Mouse (Mus musculus) yolk sac, embryonic 10.5 days (tissue): ENCODE measurements around the gene Phf13.
A peak's percentile ranks its signal among the peaks of the same experiment; 100 is the strongest.
"Not testable (repeated sequence)": the region's sequence is repeated elsewhere in the genome, so short reads cannot be mapped to it uniquely, and the experiment has no call there.

Experiments used
- DNase-seq: peaks from one replicate; pipeline ENCODE4 v3.0.0-alpha.2; 2017; ENCODE audit warnings: low spot score

Gene Phf13

GRCm38 (mm10) chr4:151996173-151996950 lies at the start of gene Phf13:
Gene Phf13 (minus strand): TSS chr4:151996258.
- DNase-seq = peak; percentile 100

GRCm38 (mm10) chr4:152044609-152045008 lies 48.6 kb upstream of the Phf13 start:
- DNase-seq = peak; percentile 55

- DNase-seq = no peak
These were observed 47.1 kb upstream of the Phf13 start for GRCm38 (mm10) chr4:152043171-152043570.

GRCm38 (mm10) chr4:152041924-152042641 lies 46.0 kb upstream of the Phf13 start:
- no peak for DNase-seq

- no peak for DNase-seq
These were observed 43.8 kb upstream of the Phf13 start for GRCm38 (mm10) chr4:152039831-152040310.

GRCm38 (mm10) chr4:152038985-152039830 lies 43.1 kb upstream of the Phf13 start, which contains the start of gene Nol9:
Gene Nol9 (plus strand): TSS chr4:152039321.
- DNase-seq = peak; percentile 90

- DNase-seq = no peak
These were observed 42.3 kb upstream of the Phf13 start, which contains the start of gene Tas1r1 for GRCm38 (mm10) chr4:152038225-152038984. Gene Tas1r1 (minus strand): TSS chr4:152038568.

GRCm38 (mm10) chr4:152036464-152036863 lies 40.4 kb upstream of the Phf13 start:
- DNase-seq = not testable (repeated sequence)

GRCm38 (mm10) chr4:152032922-152033321 lies 36.9 kb upstream of the Phf13 start:
- DNase-seq = no peak

- DNase-seq = no peak
These were observed 33.9 kb upstream of the Phf13 start for GRCm38 (mm10) chr4:152029997-152030396.

GRCm38 (mm10) chr4:152029087-152029486 lies 33.0 kb upstream of the Phf13 start:
- DNase-seq = no peak

- DNase-seq = no peak
These were observed 32.4 kb upstream of the Phf13 start for GRCm38 (mm10) chr4:152028456-152028855.

- DNase-seq = peak; percentile 96
These were observed 31.5 kb upstream of the Phf13 start, which contains the start of gene Zbtb48 for GRCm38 (mm10) chr4:152027524-152027923. Gene Zbtb48 (minus strand): TSS chr4:152027671.

- DNase-seq = peak; percentile 82
These were observed 30.9 kb upstream of the Phf13 start for GRCm38 (mm10) chr4:152026751-152027508.

GRCm38 (mm10) chr4:152024525-152024924 lies 28.5 kb upstream of the Phf13 start:
- DNase-seq = no peak

GRCm38 (mm10) chr4:152022506-152022905 lies 26.4 kb upstream of the Phf13 start:
- no peak for DNase-seq

GRCm38 (mm10) chr4:152021568-152022097 lies 25.6 kb upstream of the Phf13 start:
- no peak for DNase-seq

GRCm38 (mm10) chr4:152020024-152020423 lies 24.0 kb upstream of the Phf13 start:
- DNase-seq = no peak

GRCm38 (mm10) chr4:152019073-152019472 lies 23.0 kb upstream of the Phf13 start:
- DNase-seq = no peak
